Mouse (Mus musculus) cortical plate, adult 2 months (tissue): ENCODE results near the gene Cep131.

ENCODE experiments used
- CTCF ChIP-seq: fragments of 200-500 bp; IDR thresholded peaks from 2 replicates; pipeline ENCODE4 v1.5.1; 2011; ENCODE audit warnings: mild to moderate bottlenecking, control low read depth, low read length; ENCODE audit not compliant: insufficient read depth; ENCODE audit errors: extremely low read depth
- POLR2A ChIP-seq: fragments of 200-500 bp; IDR thresholded peaks from 2 replicates; pipeline ENCODE4 v1.6.1; 2011; ENCODE audit warnings: mild to moderate bottlenecking, low read length, control low read depth; ENCODE audit not compliant: insufficient read depth; ENCODE audit errors: extremely low read depth

- TF ChIP-seq POLR2A, result no peak
- no peak for TF ChIP-seq CTCF
These were observed 23.3 kb downstream of the Cep131 start for GRCm38 (mm10) chr11:120063326-120063725.
